Mouse (Mus musculus) c-Kit-positive CD71-positive TER-119-negative erythroid progenitor cells, embryonic 14.5 days (primary cell): ENCODE data around the gene Pappa.

ENCODE experiments used
- DNase-seq: peaks from one replicate; pipeline ENCODE4 v3.0.0-alpha.2; 2013; ENCODE audit warnings: low read depth

Gene Pappa

GRCm38 (mm10) chr4:65328486-65329308 lies 204.7 kb downstream of the Pappa start:
- DNase-seq: no peak

- DNase-seq: no peak
Observed at GRCm38 (mm10) chr4:65333718-65334117, 209.7 kb downstream of the Pappa start.

GRCm38 (mm10) chr4:65341766-65342165 lies 217.8 kb downstream of the Pappa start:
- DNase-seq: no peak

- DNase-seq: no peak
Observed at GRCm38 (mm10) chr4:65350521-65350920, 226.5 kb downstream of the Pappa start.

GRCm38 (mm10) chr4:65354580-65354979 lies 230.6 kb downstream of the Pappa start:
- DNase-seq: no peak

GRCm38 (mm10) chr4:65367135-65367534 lies 243.2 kb downstream of the Pappa start:
- no peak for DNase-seq

- no peak for DNase-seq
Observed at GRCm38 (mm10) chr4:65372731-65373130, 248.8 kb downstream of the Pappa start.

GRCm38 (mm10) chr4:65373841-65374240 lies 249.9 kb downstream of the Pappa start:
- DNase-seq: no peak

- no peak for DNase-seq
Observed at GRCm38 (mm10) chr4:65376571-65376970, 252.6 kb downstream of the Pappa start.

GRCm38 (mm10) chr4:65379461-65379860 lies 255.5 kb downstream of the Pappa start:
- DNase-seq: no peak

GRCm38 (mm10) chr4:65383070-65383469 lies 259.1 kb downstream of the Pappa start:
- no peak for DNase-seq

GRCm38 (mm10) chr4:65391001-65391400 lies 267.0 kb downstream of the Pappa start:
- no peak for DNase-seq

GRCm38 (mm10) chr4:65396806-65397205 lies 272.8 kb downstream of the Pappa start:
- DNase-seq: no peak

- no peak for DNase-seq
Observed at GRCm38 (mm10) chr4:65399457-65399856, 275.5 kb downstream of the Pappa start.

- DNase-seq: no peak
Observed at GRCm38 (mm10) chr4:65402286-65402685, 278.3 kb downstream of the Pappa start.

GRCm38 (mm10) chr4:65402836-65403634 lies 279.1 kb downstream of the Pappa start:
- DNase-seq: no peak
